Mouse (Mus musculus) bone marrow macrophage, adult 2 months (primary cell): ENCODE measurements around the gene Plscr1.

ENCODE experiments used
- CTCF ChIP-seq: IDR thresholded peaks from 2 replicates; pipeline ENCODE4 v1.5.1; 2012; ENCODE audit warnings: low read depth, mild to moderate bottlenecking, low read length, moderate library complexity
- POLR2A ChIP-seq: IDR thresholded peaks from 2 replicates; pipeline ENCODE4 v1.6.1; 2012; ENCODE audit warnings: mild to moderate bottlenecking, low read depth, low read length, borderline replicate concordance

- TF ChIP-seq POLR2A, result no peak
- TF ChIP-seq CTCF, result no peak
Measured at GRCm38 (mm10) chr9:92229833-92230205, 19.7 kb upstream of the Plscr1 start.
